Mouse (Mus musculus): ENCODE measurements around the gene Smim11. TPM values are rescaled to one million over a fixed set of nuclear protein-coding genes. Genes with fewer than 3 reads are reported as not detected.
A peak's percentile ranks its signal among the peaks of the same experiment; 100 is the strongest.

Smim11 gene
- total RNA-seq (2012; rRNA removed) (85.8 and 121 TPM in 2 replicates), total RNA-seq (2014; rRNA removed) (93.0 and 97.4 TPM in 2 replicates), polyA plus RNA-seq (2012; ENCODE audit: insufficient read length, low read depth) (125 and 127 TPM in 2 replicates)

DNA sequence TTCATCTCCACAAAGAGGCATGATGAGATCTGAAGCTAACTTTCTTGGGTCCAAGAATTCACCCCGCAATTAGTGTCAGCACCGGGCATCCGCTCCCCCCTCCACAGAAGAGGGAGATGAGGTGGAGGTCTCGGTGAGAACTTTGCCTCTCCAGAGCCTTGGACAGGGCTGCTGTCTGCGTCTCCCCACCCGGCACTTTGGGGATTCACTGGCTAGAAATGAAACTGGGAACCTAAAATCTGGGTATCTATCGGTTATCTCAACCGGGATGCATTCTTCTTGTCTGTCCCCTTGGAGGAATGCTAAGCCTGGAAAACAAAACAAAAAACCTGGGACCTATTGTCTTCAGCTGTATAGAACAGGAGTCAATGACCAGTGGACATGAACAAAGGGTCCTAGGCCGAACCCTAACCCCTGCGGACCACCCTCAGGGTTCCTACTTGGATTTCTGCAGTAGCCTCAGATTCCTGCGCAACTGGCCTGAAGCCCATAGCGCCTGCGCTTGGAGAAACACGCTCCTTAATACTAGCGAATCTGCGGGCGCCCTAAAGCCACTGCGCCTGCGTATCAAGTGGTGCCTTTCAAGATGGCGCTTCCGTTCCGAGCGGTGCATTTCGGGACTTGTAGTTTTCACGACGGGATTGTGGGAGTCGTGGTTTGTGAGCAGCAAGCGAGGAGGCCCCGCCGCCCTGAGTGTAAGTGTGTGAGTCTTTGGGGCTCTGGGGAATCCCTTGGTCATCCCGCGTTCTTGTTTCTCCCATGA, at the start of gene Smim11:
Gene Smim11 (plus strand): TSS at position 638 of the 763 bp plus-strand sequence.
- TF ChIP-seq UBTF (IDR thresholded peaks at IDR 0.05; ENCODE audit: low read depth, low read length) (no peak), USF2 (conservative IDR thresholded peaks at IDR 0.05; ENCODE audit: low read depth, low read length) (no peak), NELFE (IDR thresholded peaks at IDR 0.05; ENCODE audit: low read depth, low read length) (peak; percentile 90), ETS1 (conservative IDR thresholded peaks at IDR 0.05; ENCODE audit: low read depth, low read length) (no peak), NRF1 (IDR thresholded peaks at IDR 0.05; ENCODE audit: low read depth, low read length) (peak; percentile 99), MAFK (IDR thresholded peaks at IDR 0.05; ENCODE audit: insufficient replicate concordance, low read length) (peak; percentile 37; the same call in 1 of the 2 replicates), USF1 (IDR thresholded peaks at IDR 0.05; ENCODE audit: low read depth, low read length) (no peak), MAX (IDR thresholded peaks at IDR 0.05; ENCODE audit: low read length) (no peak; the same call in none of the 2 replicates), SMC3 (IDR thresholded peaks at IDR 0.05; ENCODE audit: low read depth, low read length) (no peak), ZNF384 (IDR thresholded peaks at IDR 0.05; ENCODE audit: low read depth, low read length) (no peak), MEF2A (IDR thresholded peaks at IDR 0.05; ENCODE audit: borderline replicate concordance, low read depth, low read length) (peak; percentile 61; the same call in 1 of the 2 replicates), CHD1 (IDR thresholded peaks at IDR 0.05; ENCODE audit: low read depth, low read length) (no peak), IRF4 (IDR thresholded peaks at IDR 0.05; ENCODE audit: low read depth, low read length) (peak; percentile 61; the same call in 1 of the 2 replicates), TBP (conservative IDR thresholded peaks at IDR 0.05; ENCODE audit: low read depth, low read length) (peak; percentile 74), CTCF (conservative IDR thresholded peaks at IDR 0.05 in 1 of 2, IDR thresholded peaks at IDR 0.05 in 1 of 2; ENCODE audit: low read depth in 2 of 2, low read length in 2 of 2) (no peak), GABPA (IDR thresholded peaks at IDR 0.05; ENCODE audit: insufficient replicate concordance, low read depth, low read length) (peak; percentile 87; the same call in 1 of the 2 replicates), PAX5 (IDR thresholded peaks at IDR 0.05; ENCODE audit: low read length) (no peak), JUND (conservative IDR thresholded peaks at IDR 0.05; ENCODE audit: low read depth, low read length) (0 out of 2 replicates have a peak, but pooled peaks have one; percentile 14), HCFC1 (IDR thresholded peaks at IDR 0.05; ENCODE audit: low read depth, low read length) (peak; percentile 100), TCF12 (IDR thresholded peaks at IDR 0.05; ENCODE audit: low read depth, low read length) (peak; percentile 56; the same call in 1 of the 2 replicates), EP300 (IDR thresholded peaks at IDR 0.05; ENCODE audit: low read length) (no peak), ELF1 (IDR thresholded peaks at IDR 0.05; ENCODE audit: low read depth, low read length) (peak; percentile 91), ZMIZ1 (IDR thresholded peaks at IDR 0.05; ENCODE audit: low read depth, low read length) (peak; percentile 84), CHD2 (IDR thresholded peaks at IDR 0.05; ENCODE audit: low read length) (peak; percentile 26; the same call in 1 of the 2 replicates), RAD21 (IDR thresholded peaks at IDR 0.05; ENCODE audit: low read depth, low read length) (no peak), MXI1 (IDR thresholded peaks at IDR 0.05; ENCODE audit: low read depth, low read length) (peak; percentile 61; the same call in 1 of the 2 replicates), SIN3A (IDR thresholded peaks at IDR 0.05; ENCODE audit: low read length) (peak; percentile 87), BHLHE40 (IDR thresholded peaks at IDR 0.05; ENCODE audit: low read depth, low read length) (0 out of 2 replicates have a peak, but pooled peaks have one; percentile 21), ZKSCAN1 (IDR thresholded peaks at IDR 0.05; ENCODE audit: borderline replicate concordance, low read depth, low read length) (no peak), KAT2A (IDR thresholded peaks at IDR 0.05; ENCODE audit: insufficient replicate concordance, low read length) (peak; percentile 99), MAZ (IDR thresholded peaks at IDR 0.05; ENCODE audit: low read depth, low read length) (peak; percentile 77; the same call in 1 of the 2 replicates), ZC3H11A (IDR thresholded peaks at IDR 0.05; ENCODE audit: low read depth, low read length) (peak; percentile 85), JUN (IDR thresholded peaks at IDR 0.05; ENCODE audit: insufficient read depth, low read depth, low read length) (no peak), POLR2A (IDR thresholded peaks at IDR 0.05; ENCODE audit: low read depth, low read length) (peak; percentile 73), MYC (IDR thresholded peaks at IDR 0.05; ENCODE audit: low read depth, low read length) (peak; percentile 39; the same call in 1 of the 2 replicates), RCOR1 (conservative IDR thresholded peaks at IDR 0.05; ENCODE audit: low read depth, low read length) (no peak), POLR2AphosphoS2 (IDR thresholded peaks at IDR 0.05; ENCODE audit: low read depth, low read length) (0 out of 2 replicates have a peak, but pooled peaks have one; percentile 59), E2F4 (IDR thresholded peaks at IDR 0.05; ENCODE audit: insufficient replicate concordance, low read depth, low read length) (no peak)
- Histone ChIP-seq H3K9me3 (replicated peaks; ENCODE audit: low read length) (no peaks in the 10 kb centered on the region), H3K79me2 (replicated peaks; ENCODE audit: control insufficient read depth, extremely low read depth, insufficient read depth, poor library complexity, severe bottlenecking) (no peaks in the 10 kb centered on the region), H3K4me3 (replicated peaks in 1 of 3; ENCODE audit: low read depth in 2 of 3, low read length in 2 of 3, poor library complexity in 1 of 3) (peak within 1 kb of the TSS; percentile 66 to 87 (median 73)), H3K27ac (ENCODE audit: insufficient read depth, low read depth) (no peak within 1 kb of the TSS), H3K4me1 (ENCODE audit: control insufficient read depth in 1 of 2, insufficient read depth in 2 of 2) (peaks cover 11 to 53% of the 10 kb centered on the region in 2 experiments), H3K36me3 (replicated peaks in 1 of 2; ENCODE audit: control insufficient read depth in 1 of 2, insufficient read depth in 1 of 2, low read length in 1 of 2) (peaks cover 3 to 14% of the 10 kb centered on the region in 2 experiments), H3K4me2 (ENCODE audit: insufficient read depth, low read depth, poor library complexity, severe bottlenecking) (peak within 1 kb of the TSS; percentile 95), H3K9ac (ENCODE audit: insufficient read depth, low read depth) (peak within 1 kb of the TSS; percentile 80), H3K27me3 (replicated peaks) (no peaks in the 10 kb centered on the region)
- dilution Hi-C loops (cut with MboI; ENCODE audit: extremely low pct_ligation_motif_present, extremely low pct_unique_long_range_greater_than_20kb, low sequenced_read_pairs) (no loop called here), in situ Hi-C loops (cut with MboI; ENCODE audit: low pct_ligation_motif_present, low pct_unique_long_range_greater_than_20kb, low sequenced_read_pairs) (no loop called here)
- DNase-seq (ENCODE audit: extremely low read depth) = peak; percentile 99

All from CH12.LX (cell line).